Mouse (Mus musculus) E14TG2a.4 (cell line): Measurements from ENCODE around the gene Cux1.

Experiments used
- H3K27me3 ChIP-seq: 2 replicates; pipeline ENCODE4 v1.6.1; 2014; ENCODE audit warnings: low read length, control low read depth; ENCODE audit not compliant: insufficient read depth
- H3K36me3 ChIP-seq: 2 replicates; pipeline ENCODE4 v1.6.1; 2014; ENCODE audit warnings: low read length, control low read depth; ENCODE audit not compliant: insufficient read depth
- H3K4me1 ChIP-seq: replicated peaks from 2 replicates; pipeline ENCODE4 v1.6.1; 2014; ENCODE audit warnings: low read depth, low read length, control low read depth
- H3K4me3 ChIP-seq: replicated peaks from 2 replicates; pipeline ENCODE4 v1.5.1; 2014; ENCODE audit warnings: mild to moderate bottlenecking, low read length
- H3K9me3 ChIP-seq: 2 replicates; pipeline ENCODE4 v1.6.1; 2014; ENCODE audit warnings: low read length, control low read depth
- CTCF ChIP-seq: conservative IDR thresholded peaks from 2 replicates; pipeline ENCODE4 v1.5.1; 2014; ENCODE audit warnings: low read length
- NANOG ChIP-seq: IDR thresholded peaks from 2 replicates; pipeline ENCODE4 v1.6.1; 2014; ENCODE audit warnings: borderline replicate concordance, low read length, mixed read lengths
- POU5F1 ChIP-seq: IDR thresholded peaks from 2 replicates; pipeline ENCODE4 v1.6.1; 2014; ENCODE audit warnings: low read length, borderline replicate concordance

Gene Cux1

DNA sequence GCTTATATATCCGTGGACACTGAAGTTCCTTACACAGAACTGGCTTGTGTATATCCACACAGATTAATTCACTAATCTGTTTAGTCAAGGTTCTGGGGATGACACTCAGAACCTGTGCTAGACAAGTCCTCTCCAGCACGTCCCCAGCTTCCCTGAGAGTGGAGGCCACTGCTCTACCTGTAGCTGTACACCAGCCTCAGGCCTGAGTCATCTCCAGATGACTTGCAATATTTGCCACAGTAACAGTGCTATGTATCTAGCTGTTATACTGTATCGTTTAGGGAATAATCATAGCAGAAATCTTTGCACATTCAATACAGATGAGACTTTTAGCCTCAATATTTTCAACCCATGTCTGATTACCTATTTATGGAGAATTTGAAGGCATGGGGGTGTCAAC, 146.0 kb downstream of the Cux1 start:
- H3K4me1 ChIP-seq = no peaks in the 10 kb centered on the region
- no peak overlapping the region for H3K4me3 ChIP-seq
- H3K36me3 ChIP-seq = peaks cover 3% of the 10 kb centered on the region; the same call in 1 of the 2 replicates
- H3K9me3 ChIP-seq = no peaks in the 10 kb centered on the region
- no peaks in the 10 kb centered on the region for H3K27me3 ChIP-seq
- TF ChIP-seq NANOG (no peak), POU5F1 (no peak), CTCF (no peak)

DNA sequence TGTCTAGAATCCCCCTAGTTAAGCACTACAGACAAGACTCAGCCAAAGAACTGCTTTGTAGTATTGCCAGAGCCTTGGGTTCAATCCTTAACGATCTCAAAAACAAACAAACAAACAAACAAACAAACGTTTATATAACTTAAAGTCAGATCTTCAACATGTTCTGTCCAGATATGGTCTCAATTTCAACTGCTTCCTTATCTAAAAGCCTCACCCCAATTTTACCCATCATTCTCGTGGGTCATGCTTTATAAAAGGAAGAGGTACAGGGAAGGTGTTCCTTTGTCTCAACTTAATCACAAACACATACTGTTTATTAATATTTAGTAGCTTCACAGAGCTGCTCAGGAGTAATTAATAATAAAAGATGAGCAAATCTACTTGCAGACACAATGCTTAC, 146.9 kb downstream of the Cux1 start:
- Histone ChIP-seq H3K27me3 (no peaks in the 10 kb centered on the region), H3K4me1 (no peaks in the 10 kb centered on the region), H3K9me3 (no peaks in the 10 kb centered on the region), H3K36me3 (peaks cover 3% of the 10 kb centered on the region; the same call in 1 of the 2 replicates), H3K4me3 (no peak overlapping the region)
- no peak for TF ChIP-seq CTCF
- TF ChIP-seq POU5F1 = no peak
- no peak for TF ChIP-seq NANOG

DNA sequence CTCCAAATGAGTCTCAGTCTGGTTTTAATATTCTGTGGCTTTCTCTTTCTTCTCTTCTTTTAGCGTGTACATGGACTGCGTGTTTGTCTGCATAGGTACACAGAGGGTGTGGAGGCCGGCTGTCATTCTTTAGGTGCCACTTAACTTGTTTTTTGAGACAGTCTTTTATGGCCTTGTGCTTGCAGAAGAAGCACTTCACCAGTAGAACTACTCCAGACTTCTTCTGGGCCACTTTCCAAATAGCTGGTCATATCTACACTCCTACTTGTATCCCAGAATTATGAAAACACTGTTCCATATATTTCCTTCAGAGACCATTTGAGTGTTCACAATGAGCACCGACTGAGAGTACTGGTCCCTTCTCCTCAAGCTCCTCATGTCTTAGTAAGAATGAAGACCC, 149.4 kb downstream of the Cux1 start:
- no peaks in the 10 kb centered on the region for H3K9me3 ChIP-seq
- no peaks in the 10 kb centered on the region for H3K36me3 ChIP-seq
- TF ChIP-seq NANOG (no peak), CTCF (no peak), POU5F1 (no peak)
- H3K4me1 ChIP-seq = no peaks in the 10 kb centered on the region
- no peak overlapping the region for H3K4me3 ChIP-seq
- no peaks in the 10 kb centered on the region for H3K27me3 ChIP-seq

DNA sequence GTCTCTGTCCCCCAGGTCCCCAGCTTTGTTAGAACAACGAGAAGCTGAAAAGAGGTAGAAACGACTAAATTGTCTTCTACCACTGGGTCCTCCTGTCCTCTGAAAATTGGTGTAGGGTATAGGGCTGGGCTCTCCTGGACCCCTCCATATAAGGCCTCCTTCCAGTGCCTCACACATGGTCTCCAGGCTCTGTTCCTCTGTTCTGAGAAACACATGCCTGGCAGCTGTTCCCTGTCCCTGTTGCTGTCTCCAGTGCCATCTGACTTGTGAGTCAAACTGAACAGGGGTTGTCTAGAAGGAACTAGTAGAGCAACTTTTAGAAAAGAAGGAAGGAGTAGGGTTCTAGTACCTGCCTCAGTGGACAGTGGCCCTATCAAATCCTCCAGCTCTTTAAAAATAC, 152.8 kb downstream of the Cux1 start:
- H3K4me1 ChIP-seq = no peaks in the 10 kb centered on the region
- no peak overlapping the region for H3K4me3 ChIP-seq
- no peak for TF ChIP-seq POU5F1
- no peaks in the 10 kb centered on the region for H3K27me3 ChIP-seq
- H3K36me3 ChIP-seq = no peaks in the 10 kb centered on the region
- H3K9me3 ChIP-seq = 0 out of 2 replicates have a peak, but pooled peaks cover 2% of the 10 kb centered on the region

DNA sequence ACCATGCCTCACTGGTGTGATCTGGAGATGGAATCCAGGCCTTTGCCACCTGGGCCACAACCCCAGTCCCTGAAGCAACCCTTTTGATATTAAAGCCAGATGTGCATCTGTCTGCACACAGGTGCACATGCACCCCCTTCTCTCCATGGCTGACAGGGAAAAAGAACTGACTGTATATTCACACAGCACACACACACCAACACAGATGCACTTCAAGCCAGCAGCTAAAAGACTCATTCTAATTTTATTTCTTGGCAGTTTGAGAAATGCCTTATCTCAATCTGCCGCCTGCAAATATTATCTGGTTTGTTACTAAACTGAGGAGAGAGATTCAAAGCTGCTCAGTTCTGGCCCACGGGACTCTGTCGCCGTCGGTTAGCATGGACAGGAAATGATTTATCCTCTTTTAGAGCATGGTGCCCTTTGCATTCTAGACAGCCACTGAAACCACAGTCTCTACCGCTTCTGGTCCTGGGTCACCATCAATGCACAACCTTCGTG, 156.6 kb downstream of the Cux1 start:
- H3K36me3 ChIP-seq = peaks cover 12% of the 10 kb centered on the region
- H3K4me3 ChIP-seq = no peak overlapping the region
- no peaks in the 10 kb centered on the region for H3K27me3 ChIP-seq
- H3K9me3 ChIP-seq = peaks cover 13% of the 10 kb centered on the region
- H3K4me1 ChIP-seq = no peaks in the 10 kb centered on the region
- TF ChIP-seq CTCF = no peak
- no peak for TF ChIP-seq NANOG

DNA sequence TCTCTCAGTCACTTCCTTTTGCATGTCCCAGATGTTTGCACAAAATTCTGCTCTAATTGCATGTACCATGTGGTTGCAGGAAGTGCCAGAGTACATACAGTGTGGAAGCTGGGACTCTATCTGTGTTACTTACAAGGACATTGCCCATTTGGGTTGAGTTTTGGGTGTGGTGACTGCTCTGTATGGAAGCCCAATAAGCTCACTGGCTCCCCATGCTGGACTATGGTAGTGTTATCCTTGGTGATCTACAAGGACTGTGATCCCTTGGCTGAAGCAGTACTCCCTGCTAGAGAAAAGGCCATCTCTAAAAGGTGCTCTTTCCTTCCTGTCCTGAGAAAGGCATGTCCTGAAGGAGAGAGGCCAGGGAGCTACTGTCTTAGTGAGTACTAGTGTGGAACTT, 160.9 kb downstream of the Cux1 start:
- no peak for TF ChIP-seq POU5F1
- no peak for TF ChIP-seq CTCF
- TF ChIP-seq NANOG = no peak
- H3K9me3 ChIP-seq = peaks cover 13% of the 10 kb centered on the region
- peaks cover 8% of the 10 kb centered on the region; the same call in 1 of the 2 replicates for H3K4me1 ChIP-seq
- no peaks in the 10 kb centered on the region; the same call in 1 of the 2 replicates for H3K27me3 ChIP-seq
- H3K36me3 ChIP-seq = peaks cover 12% of the 10 kb centered on the region
- no peak overlapping the region for H3K4me3 ChIP-seq

DNA sequence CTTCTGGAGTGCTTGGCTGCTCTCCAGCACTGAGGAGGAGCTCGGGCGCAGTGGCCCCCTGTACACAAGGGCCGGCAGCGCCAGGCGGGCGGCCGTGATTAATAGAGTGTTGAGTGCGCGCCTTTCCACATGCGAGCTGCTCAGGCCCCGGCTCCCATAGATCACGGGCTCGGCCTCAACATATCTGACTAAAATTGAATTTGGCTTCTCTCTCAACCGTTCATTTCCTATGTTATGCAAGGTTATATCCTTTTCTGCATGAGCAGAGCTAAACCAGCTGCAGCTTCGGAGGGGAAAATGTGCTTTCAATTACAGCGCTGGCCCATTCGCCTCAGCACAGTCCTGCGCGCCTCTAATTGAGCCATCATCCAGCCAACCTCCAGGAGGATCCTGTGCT, 163.7 kb downstream of the Cux1 start:
- Histone ChIP-seq H3K9me3 (peaks cover 14% of the 10 kb centered on the region), H3K27me3 (no peaks in the 10 kb centered on the region; the same call in 1 of the 2 replicates), H3K4me1 (peaks cover 8% of the 10 kb centered on the region; the same call in 1 of the 2 replicates), H3K4me3 (peak overlapping the region; percentile 23; the same call in 1 of the 2 replicates), H3K36me3 (peaks cover 12% of the 10 kb centered on the region)
- TF ChIP-seq POU5F1 (no peak), CTCF (no peak), NANOG (no peak)

DNA sequence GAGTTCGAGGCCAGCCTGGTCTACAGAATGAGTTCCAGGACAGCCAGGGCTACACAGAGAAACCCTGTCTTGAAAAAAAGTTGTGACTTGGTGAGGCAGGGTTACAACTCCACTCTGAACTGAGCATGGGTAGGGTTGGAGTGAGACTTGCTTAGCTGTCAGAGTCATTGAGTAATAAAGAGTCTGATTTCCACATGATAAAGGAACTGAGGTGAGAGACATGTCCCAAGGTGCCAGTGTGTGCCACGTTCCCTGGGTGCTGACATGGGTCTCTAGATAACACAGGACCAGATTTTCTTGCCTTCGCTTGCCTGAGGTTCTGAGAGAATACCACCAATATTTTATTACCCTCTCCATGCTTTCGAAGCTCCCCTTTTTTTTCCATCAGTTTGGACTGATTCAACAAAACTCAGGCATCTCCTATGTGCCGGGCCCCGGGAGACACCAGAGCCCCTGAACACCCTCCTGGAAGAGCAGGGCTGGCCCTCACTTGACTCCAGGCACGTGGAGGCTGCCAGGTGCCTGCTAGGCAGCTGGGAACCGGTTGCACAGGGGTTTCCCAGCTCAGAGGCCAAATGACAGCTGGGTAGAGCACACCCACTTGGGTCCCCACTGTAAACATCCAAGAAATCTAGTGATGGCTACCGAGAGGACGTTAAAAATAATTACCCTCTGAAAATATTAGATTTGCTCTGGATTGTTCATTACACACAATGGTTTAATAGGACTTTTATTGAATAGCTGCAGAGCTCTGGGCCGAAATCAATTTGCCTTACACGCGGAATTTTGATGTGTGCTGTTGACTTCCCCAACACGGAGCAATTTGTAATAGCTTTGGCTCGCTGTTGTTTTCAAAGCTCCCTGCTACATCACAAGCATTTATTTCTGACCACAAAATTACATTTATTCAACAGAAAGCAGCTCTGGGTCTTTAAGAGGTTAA, 164.4 kb downstream of the Cux1 start:
- H3K36me3 ChIP-seq = peaks cover 10% of the 10 kb centered on the region
- H3K27me3 ChIP-seq = no peaks in the 10 kb centered on the region; the same call in 1 of the 2 replicates
- no peak overlapping the region for H3K4me3 ChIP-seq
- H3K4me1 ChIP-seq = peaks cover 8% of the 10 kb centered on the region; the same call in 1 of the 2 replicates
- TF ChIP-seq CTCF (no peak), POU5F1 (no peak), NANOG (no peak)
- H3K9me3 ChIP-seq = peaks cover 12% of the 10 kb centered on the region

DNA sequence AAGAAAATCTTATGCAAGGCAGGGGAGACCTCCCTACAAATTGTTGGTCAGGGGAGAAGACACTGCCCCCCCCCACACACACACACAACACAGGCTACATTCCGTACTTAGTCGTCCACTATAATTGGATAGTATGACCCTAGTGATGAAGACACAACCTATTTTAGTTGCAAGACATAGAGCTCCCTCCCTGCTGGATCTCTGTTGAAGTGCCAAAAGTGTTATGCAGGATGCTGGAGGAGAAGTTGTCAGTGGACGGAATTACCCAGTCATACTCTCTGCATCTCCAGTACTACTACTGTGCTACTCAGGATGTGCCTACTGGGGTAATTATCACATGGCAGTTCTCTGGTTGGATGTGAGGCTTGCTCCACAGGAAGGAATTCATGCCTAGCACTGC, 168.6 kb downstream of the Cux1 start:
- Histone ChIP-seq H3K4me1 (peaks cover 31% of the 10 kb centered on the region), H3K4me3 (no peak overlapping the region), H3K9me3 (peaks cover 7% of the 10 kb centered on the region; the same call in 1 of the 2 replicates), H3K27me3 (no peaks in the 10 kb centered on the region; the same call in 1 of the 2 replicates), H3K36me3 (no peaks in the 10 kb centered on the region)
- no peak for TF ChIP-seq CTCF
- no peak for TF ChIP-seq POU5F1
- no peak for TF ChIP-seq NANOG
